21 mouse cellular contexts compared by ENCODE assay signal in the genomic region with DNA sequence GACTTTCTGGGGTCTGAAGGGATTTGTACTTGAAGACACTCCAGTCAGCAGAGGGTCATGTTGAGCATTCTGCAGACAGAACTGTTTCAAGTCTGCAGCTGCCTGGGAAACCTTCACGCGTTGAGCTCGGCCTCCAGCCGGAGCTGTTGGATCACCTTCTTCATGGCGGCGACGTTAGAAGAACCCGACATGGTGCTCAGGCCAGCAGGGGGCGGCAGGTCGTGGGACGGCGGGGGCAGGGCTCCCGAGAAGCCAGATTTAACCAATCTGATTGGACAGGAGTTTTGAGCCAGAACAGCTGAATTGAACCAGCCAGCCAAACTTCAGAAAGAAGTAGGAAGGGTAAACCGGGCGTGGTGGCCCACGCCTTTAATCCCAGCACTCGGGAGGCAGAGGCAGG. TPM values are rescaled to one million over a fixed set of nuclear protein-coding genes. Genes with fewer than 3 reads are reported as not detected.
DNase-seq lines count a peak whose midpoint lies in the region; ATAC-seq and TF ChIP-seq lines count a peak whose summit lies in the region.
"Not testable (repeated sequence)": the region's sequence is repeated elsewhere in the genome, so short reads cannot be mapped to it uniquely, and the experiment has no call there.
"Had no signal": no experiment of that assay in that cellular context is flagged by ENCODE, and none has a peak within 500 bp of the region (broad histone marks: within the 10 kb centered on the region; RNA-seq: fewer than 3 reads in every experiment).

No protein-coding gene starts in this region.

- TF ChIP-seq RAD21 in MEL (IDR thresholded peaks at IDR 0.05; ENCODE audit: low read depth, low read length): not testable (repeated sequence)

- peak; percentile 24 for DNase-seq in CD4-positive, CD25-positive, alpha-beta regulatory T cell, adult 2 months (ENCODE audit: low read depth, low spot score)
- not testable (repeated sequence) for DNase-seq in MEL (ENCODE audit: low read depth, low spot score); liver, embryonic 14.5 days (ENCODE audit: low read depth in 3 of 3, low spot score in 3 of 3)
- DNase-seq in ZHBTc4 (ENCODE audit: low read depth, low spot score): peak; percentile 90
- peak; percentile 53 for DNase-seq in midbrain, embryonic 11.5 days (ENCODE audit: low spot score, missing footprints)

- not testable (repeated sequence) for ATAC-seq in intestine, postnatal 0 days; liver, embryonic 14.5 days (ENCODE audit: insufficient read depth); midbrain, embryonic 11.5 days (ENCODE audit: low FRiP score)

- H3K27ac ChIP-seq in MEL (ENCODE audit: control insufficient read depth, low read depth, low read length); intestine, postnatal 0 days (ENCODE audit: low read depth, low read length); liver, embryonic 14.5 days; midbrain, embryonic 11.5 days (ENCODE audit: low read depth, low read length): not testable (repeated sequence)

- H3K4me1 ChIP-seq in MEL (ENCODE audit: control insufficient read depth in 1 of 2, insufficient read depth in 2 of 2, low read length in 2 of 2); intestine, postnatal 0 days (replicated peaks; ENCODE audit: control insufficient read depth, insufficient read depth, low read length); liver, embryonic 14.5 days (replicated peaks; ENCODE audit: control insufficient read depth in 2 of 2, insufficient read depth in 2 of 2, low read length in 1 of 2); midbrain, embryonic 11.5 days (ENCODE audit: control insufficient read depth, insufficient read depth, low read length): not testable (repeated sequence)

- TF ChIP-seq POLR2A in MEL (IDR thresholded peaks at IDR 0.05; ENCODE audit: control insufficient read depth in 1 of 2, insufficient read depth in 1 of 2, low read depth in 1 of 2, low read length in 2 of 2, poor library complexity in 1 of 2): not testable (repeated sequence)

- WGBS in intestine, postnatal 0 days: 78% methylated on average over 17 of the region's 17 CpGs
- WGBS in liver, embryonic 14.5 days (ENCODE audit: insufficient replicate concordance): 66% methylated on average over 17 of the region's 17 CpGs
- 78% methylated on average over 17 of the region's 17 CpGs for WGBS in midbrain, embryonic 11.5 days

- not testable (repeated sequence) for H3K9ac ChIP-seq in MEL (ENCODE audit: control insufficient read depth, low read depth, low read length, poor library complexity, severe bottlenecking); intestine, postnatal 0 days (ENCODE audit: low read depth, low read length); liver, embryonic 14.5 days (replicated peaks); midbrain, embryonic 11.5 days (ENCODE audit: low read length)

- H3K36me3 ChIP-seq in MEL (ENCODE audit: control insufficient read depth in 1 of 2, insufficient read depth in 2 of 2, low read length in 2 of 2); intestine, postnatal 0 days (ENCODE audit: control insufficient read depth, insufficient read depth); liver, embryonic 14.5 days (replicated peaks; ENCODE audit: control insufficient read depth, insufficient read depth, low read depth); midbrain, embryonic 11.5 days (ENCODE audit: control insufficient read depth, insufficient read depth, low read length): not testable (repeated sequence)

- H3K79me2 ChIP-seq in MEL (ENCODE audit: control insufficient read depth, insufficient read depth, low read length, poor library complexity): not testable (repeated sequence)

- peak in 2 of 3 experiments; percentile 5 to 32; a peak in 3 of 6 replicates for TF ChIP-seq CTCF in MEL (IDR thresholded peaks at IDR 0.05 in 2 of 3, conservative IDR thresholded peaks at IDR 0.05 in 1 of 3; ENCODE audit: control insufficient read depth in 1 of 3, insufficient read depth in 1 of 3, low read depth in 2 of 3, low read length in 3 of 3, poor library complexity in 1 of 3, severe bottlenecking in 1 of 3)
- peak; percentile 10; the same call in 1 of the 2 replicates for TF ChIP-seq CTCF in intestine, postnatal 0 days (IDR thresholded peaks at IDR 0.05; ENCODE audit: low read depth)
- peak; percentile 40 for TF ChIP-seq CTCF in liver, embryonic 14.5 days (IDR thresholded peaks at IDR 0.05; ENCODE audit: low read depth)

- TF ChIP-seq EP300 in MEL (IDR thresholded peaks at IDR 0.05; ENCODE audit: low read depth in 1 of 2, low read length in 2 of 2); liver, embryonic 14.5 days (IDR thresholded peaks at IDR 0.05; ENCODE audit: low read depth): not testable (repeated sequence)

- not testable (repeated sequence) for H3K4me2 ChIP-seq in intestine, postnatal 0 days (replicated peaks; ENCODE audit: low read depth); liver, embryonic 14.5 days (ENCODE audit: low read depth); midbrain, embryonic 11.5 days

- H3K9me3 ChIP-seq in MEL (replicated peaks; ENCODE audit: insufficient read depth, low read length); intestine, postnatal 0 days (ENCODE audit: control insufficient read depth); liver, embryonic 14.5 days (ENCODE audit: control insufficient read depth, low read length); midbrain, embryonic 11.5 days (ENCODE audit: control insufficient read depth, low read length): not testable (repeated sequence)

- H3K4me3 ChIP-seq in MEL (ENCODE audit: control insufficient read depth in 1 of 2, insufficient read depth in 1 of 2, low read depth in 2 of 2, low read length in 2 of 2); intestine, postnatal 0 days (ENCODE audit: low read depth, low read length); liver, embryonic 14.5 days (ENCODE audit: insufficient read depth in 1 of 2, low read depth in 2 of 2, low read length in 2 of 2); midbrain, embryonic 11.5 days (ENCODE audit: low read depth, low read length): not testable (repeated sequence)

- H3K27me3 ChIP-seq in MEL (ENCODE audit: control insufficient read depth in 1 of 2, insufficient read depth in 2 of 2, low read length in 2 of 2); intestine, postnatal 0 days (replicated peaks; ENCODE audit: control insufficient read depth, insufficient read depth, low read length); liver, embryonic 14.5 days (ENCODE audit: control insufficient read depth, insufficient read depth, low read length); midbrain, embryonic 11.5 days (ENCODE audit: control insufficient read depth, insufficient read depth, low read length): not testable (repeated sequence)

RNA-seq across cellular contexts. Expression of gene Pdp2, which starts 13.6 kb away (rescaled TPM):
- 12.2 and 12.3 TPM in 2 replicates for total RNA-seq in MEL (2012; rRNA removed)
- 10 to 100 TPM in 1 of 2 experiments, not detected in 1; 12.4 TPM for polyA plus RNA-seq in MEL (2012; ENCODE audit: insufficient read depth in 1 of 2, insufficient read length in 2 of 2, low read depth in 1 of 2, low replicate concordance in 2 of 2, missing spikeins in 1 of 2)
- 12.2 and 15.2 TPM in 2 replicates for polyA plus RNA-seq in intestine, postnatal 0 days (2015; fragmentation: Nextera tagmentation; extraction: Ambion mirVana)
- polyA plus RNA-seq in liver, embryonic 14.5 days (2012; rRNA removed): 1.4 and 1.5 TPM in 2 replicates
- 2.4 and 2.6 TPM in 2 replicates for polyA plus RNA-seq in liver, embryonic 14.5 days (2014; fragmentation: Nextera tagmentation; extraction: Ambion mirVana)
- 17.2 and 17.3 TPM in 2 replicates for polyA plus RNA-seq in midbrain, embryonic 11.5 days (2014; fragmentation: Nextera tagmentation; extraction: Ambion mirVana)

RNA-seq across cellular contexts. Expression of gene Car7, which starts 43.1 kb away (rescaled TPM):
- total RNA-seq in MEL (2012; rRNA removed): 2.9 and 3.1 TPM in 2 replicates
- polyA plus RNA-seq in MEL (2012; ENCODE audit: insufficient read depth in 1 of 2, insufficient read length in 2 of 2, low read depth in 1 of 2, low replicate concordance in 2 of 2, missing spikeins in 1 of 2): 1 to 10 TPM in 1 of 2 experiments, not detected in 1; 2.4 TPM
- 0.82 and 1.1 TPM in 2 replicates for polyA plus RNA-seq in intestine, postnatal 0 days (2015; fragmentation: Nextera tagmentation; extraction: Ambion mirVana)
- polyA plus RNA-seq in liver, embryonic 14.5 days (2012; rRNA removed): 2.5 and 5.0 TPM in 2 replicates
- polyA plus RNA-seq in liver, embryonic 14.5 days (2014; fragmentation: Nextera tagmentation; extraction: Ambion mirVana): 5.0 and 11.2 TPM in 2 replicates
- 0.82 and 1.5 TPM in 2 replicates for polyA plus RNA-seq in midbrain, embryonic 11.5 days (2014; fragmentation: Nextera tagmentation; extraction: Ambion mirVana)
- total RNA-seq: granulocyte monocyte progenitor cell, adult 5-6 weeks had no signal
- polyA plus RNA-seq: erythroblast, embryonic 14.5 days had no signal

RNA-seq across cellular contexts. Expression of gene Nae1, which starts 43.2 kb away (rescaled TPM):
- total RNA-seq in MEL (2012; rRNA removed): 41.9 and 49.7 TPM in 2 replicates
- polyA plus RNA-seq in MEL (2012; ENCODE audit: insufficient read depth in 1 of 2, insufficient read length in 2 of 2, low read depth in 1 of 2, low replicate concordance in 2 of 2, missing spikeins in 1 of 2): 10 to 100 TPM in 1 of 2 experiments, not detected in 1; 39.2 TPM
- polyA plus RNA-seq in intestine, postnatal 0 days (2015; fragmentation: Nextera tagmentation; extraction: Ambion mirVana): 43.8 and 48.6 TPM in 2 replicates
- 12.4 and 23.4 TPM in 2 replicates for polyA plus RNA-seq in liver, embryonic 14.5 days (2012; rRNA removed)
- polyA plus RNA-seq in liver, embryonic 14.5 days (2014; fragmentation: Nextera tagmentation; extraction: Ambion mirVana): 36.4 and 37.5 TPM in 2 replicates
- 138 and 148 TPM in 2 replicates for polyA plus RNA-seq in midbrain, embryonic 11.5 days (2014; fragmentation: Nextera tagmentation; extraction: Ambion mirVana)

RNA-seq across cellular contexts. Expression of gene Cdh16, which starts 46.6 kb away (rescaled TPM):
- total RNA-seq in MEL (2012; rRNA removed): not detected in 2 replicates
- polyA plus RNA-seq in MEL (2012; ENCODE audit: insufficient read depth in 1 of 2, insufficient read length in 2 of 2, low read depth in 1 of 2, low replicate concordance in 2 of 2, missing spikeins in 1 of 2): under 1 TPM in 1 of 2 experiments, not detected in 1; 0.45 TPM
- not detected in 2 replicates for polyA plus RNA-seq in intestine, postnatal 0 days (2015; fragmentation: Nextera tagmentation; extraction: Ambion mirVana)
- 0.01 and 0.02 TPM in 2 replicates for polyA plus RNA-seq in liver, embryonic 14.5 days (2012; rRNA removed)
- polyA plus RNA-seq in liver, embryonic 14.5 days (2014; fragmentation: Nextera tagmentation; extraction: Ambion mirVana): not detected in 2 replicates
- not detected in 2 replicates for polyA plus RNA-seq in midbrain, embryonic 11.5 days (2014; fragmentation: Nextera tagmentation; extraction: Ambion mirVana)
- total RNA-seq: adrenal gland, postnatal 25 days; gastrocnemius, postnatal 36 days; granulocyte monocyte progenitor cell, adult 5-6 weeks; hematopoietic stem cell, adult 5-6 weeks had no signal
- polyA plus RNA-seq: activated CD4-positive, CD25-positive, alpha-beta regulatory T cell, adult 4 months; brain, embryonic 14.5 days; C2C12; cortical plate, adult 2 months; embryonic facial prominence, embryonic 10.5 days; embryonic facial prominence, embryonic 13.5 days; erythroblast, embryonic 14.5 days; forebrain, embryonic 13.5 days; forebrain, embryonic 16.5 days; hindbrain, embryonic 12.5 days; hindbrain, embryonic 15.5 days had no signal

RNA-seq across cellular contexts. Expression of gene Rrad, which starts 53.5 kb away (rescaled TPM):
- 8.9 and 9.0 TPM in 2 replicates for total RNA-seq in MEL (2012; rRNA removed)
- polyA plus RNA-seq in MEL (2012; ENCODE audit: insufficient read depth in 1 of 2, insufficient read length in 2 of 2, low read depth in 1 of 2, low replicate concordance in 2 of 2, missing spikeins in 1 of 2): 1 to 10 TPM in 1 of 2 experiments, not detected in 1; 9.4 TPM
- polyA plus RNA-seq in intestine, postnatal 0 days (2015; fragmentation: Nextera tagmentation; extraction: Ambion mirVana): 5.8 and 6.1 TPM in 2 replicates
- 0.21 and 0.25 TPM in 2 replicates for polyA plus RNA-seq in liver, embryonic 14.5 days (2012; rRNA removed)
- 0.10 and 0.54 TPM in 2 replicates for polyA plus RNA-seq in liver, embryonic 14.5 days (2014; fragmentation: Nextera tagmentation; extraction: Ambion mirVana)
- polyA plus RNA-seq in midbrain, embryonic 11.5 days (2014; fragmentation: Nextera tagmentation; extraction: Ambion mirVana): 2.2 and 3.1 TPM in 2 replicates
